Mouse (Mus musculus): ENCODE measurements around the gene Cp.

GRCm38 (mm10) chr3:19962769-19963513 is 6.1 kb downstream of the Cp start:
- no peak for TF ChIP-seq CTCF (conservative IDR thresholded peaks at IDR 0.05; ENCODE audit: low read length)
- no peak for TF ChIP-seq POU5F1 (IDR thresholded peaks at IDR 0.05; ENCODE audit: borderline replicate concordance, low read length)

All from E14TG2a.4 (cell line).